Mouse (Mus musculus) skeletal muscle tissue, adult 2 months (tissue): ENCODE results near the gene Tmem201.

Experiments
- DNase-seq: peaks from one replicate; pipeline ENCODE4 v3.0.0-alpha.2; 2012; ENCODE audit warnings: low read depth, low spot score

The Tmem201 gene

DNA sequence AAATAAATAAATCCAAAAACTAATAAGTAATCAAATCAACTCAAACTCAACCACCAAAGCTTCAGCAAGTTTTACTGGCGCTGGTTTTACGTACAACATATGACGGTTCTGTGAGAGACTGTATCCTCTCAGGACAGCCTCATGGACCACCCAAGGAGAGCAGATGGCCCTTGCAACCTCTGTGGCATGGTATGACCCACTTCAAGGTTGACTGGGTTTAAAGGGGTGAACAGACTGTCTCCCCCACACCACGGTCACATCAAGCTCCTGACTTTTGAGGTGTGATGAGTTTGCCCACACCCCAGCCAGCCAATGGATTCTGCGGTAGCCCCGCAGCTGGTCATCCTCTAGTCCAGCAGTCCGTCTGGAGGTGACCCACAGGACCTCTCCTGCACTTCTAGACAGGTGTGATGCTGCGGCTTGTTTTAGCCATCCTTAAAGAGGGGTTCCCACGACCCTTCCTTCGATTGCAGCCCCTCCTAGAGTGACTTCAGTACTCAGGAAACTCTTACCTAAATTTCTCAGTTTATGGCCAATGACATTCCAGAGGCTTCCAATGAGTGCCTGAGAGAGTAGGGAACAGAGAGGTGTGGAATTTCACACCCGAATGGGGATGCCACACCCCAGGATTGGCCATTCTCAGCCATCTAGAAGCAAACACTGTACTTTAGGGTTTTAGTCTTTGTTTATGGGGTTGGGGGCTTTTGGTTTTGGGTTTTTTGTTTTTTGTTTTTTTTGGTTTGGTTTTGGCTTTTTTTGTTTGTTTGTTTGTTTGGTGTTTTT is 52.8 kb downstream of the Tmem201 start:
- no peak for DNase-seq

DNA sequence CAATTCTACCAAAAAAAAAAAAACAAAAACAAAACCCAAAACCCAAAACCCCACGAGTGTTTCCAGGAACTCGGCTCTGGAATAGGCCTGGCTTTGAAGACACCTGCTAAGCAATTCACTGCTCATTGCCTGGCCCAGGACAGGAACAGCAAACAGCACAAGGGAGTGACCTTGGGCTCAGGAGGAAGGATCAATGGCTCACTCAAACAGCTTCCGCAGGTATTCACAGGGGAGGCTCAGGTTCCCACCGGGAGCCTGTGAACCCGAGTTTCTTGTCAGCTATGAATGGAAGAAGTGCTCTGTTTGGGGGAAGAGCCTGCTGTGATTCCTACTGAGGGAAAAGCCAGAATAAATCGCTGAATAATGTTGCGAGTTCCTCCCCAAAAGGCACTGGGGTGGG is 54.0 kb downstream of the Tmem201 start:
- no peak for DNase-seq

DNA sequence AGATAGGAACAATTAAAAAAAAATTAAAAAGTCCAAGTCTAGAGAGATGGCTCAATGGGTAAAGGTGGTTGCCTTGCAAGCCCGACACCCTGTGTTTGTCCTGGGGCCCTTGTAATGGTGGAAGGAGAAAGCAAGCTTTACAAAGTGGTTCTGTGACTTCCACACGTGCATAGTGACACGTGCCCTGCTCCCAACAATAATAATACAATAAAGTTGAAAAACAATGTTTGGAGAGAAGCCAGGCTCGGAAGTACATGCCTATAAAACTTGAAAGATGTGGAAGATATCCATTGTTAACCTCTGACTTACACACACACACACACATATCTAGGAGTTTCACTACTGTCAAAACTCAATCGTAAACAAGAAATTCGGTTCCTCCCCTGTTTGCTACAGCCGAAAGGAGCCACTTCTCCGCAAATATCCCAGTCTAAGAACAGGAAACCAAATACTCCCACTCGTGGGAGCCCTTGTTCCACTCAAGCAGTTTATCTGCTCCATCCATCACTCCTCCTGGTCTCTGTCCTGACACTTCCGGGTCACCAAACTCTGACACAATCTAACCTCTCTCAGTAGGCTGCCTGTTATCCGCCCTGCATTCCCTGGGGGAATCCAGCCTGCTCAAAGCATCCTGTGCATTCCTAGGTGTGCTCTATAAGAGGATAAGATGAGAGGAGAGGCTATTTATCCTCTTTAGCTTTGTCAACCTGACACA is 58.6 kb downstream of the Tmem201 start:
- DNase-seq, result no peak

DNA sequence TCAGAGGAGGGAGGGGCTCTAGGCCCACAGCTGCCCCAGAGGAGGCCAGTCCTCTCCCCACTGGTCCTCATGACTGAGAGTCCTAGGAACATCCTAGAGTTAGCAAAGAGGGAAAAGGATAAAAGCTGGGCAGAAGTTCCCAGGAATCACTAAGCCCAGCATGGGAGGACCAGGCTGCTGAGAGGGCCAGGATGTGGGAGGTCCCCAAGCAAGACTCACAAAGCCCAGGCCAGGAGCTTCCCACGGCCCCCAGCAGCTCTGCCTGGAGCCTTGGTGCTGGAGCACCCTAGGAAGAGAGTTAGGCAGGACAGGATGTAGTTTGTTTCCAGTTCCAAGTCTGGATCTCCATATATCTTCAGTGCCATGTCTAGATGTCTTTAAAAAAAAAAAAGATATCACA is 59.8 kb downstream of the Tmem201 start:
- DNase-seq, result no peak

DNA sequence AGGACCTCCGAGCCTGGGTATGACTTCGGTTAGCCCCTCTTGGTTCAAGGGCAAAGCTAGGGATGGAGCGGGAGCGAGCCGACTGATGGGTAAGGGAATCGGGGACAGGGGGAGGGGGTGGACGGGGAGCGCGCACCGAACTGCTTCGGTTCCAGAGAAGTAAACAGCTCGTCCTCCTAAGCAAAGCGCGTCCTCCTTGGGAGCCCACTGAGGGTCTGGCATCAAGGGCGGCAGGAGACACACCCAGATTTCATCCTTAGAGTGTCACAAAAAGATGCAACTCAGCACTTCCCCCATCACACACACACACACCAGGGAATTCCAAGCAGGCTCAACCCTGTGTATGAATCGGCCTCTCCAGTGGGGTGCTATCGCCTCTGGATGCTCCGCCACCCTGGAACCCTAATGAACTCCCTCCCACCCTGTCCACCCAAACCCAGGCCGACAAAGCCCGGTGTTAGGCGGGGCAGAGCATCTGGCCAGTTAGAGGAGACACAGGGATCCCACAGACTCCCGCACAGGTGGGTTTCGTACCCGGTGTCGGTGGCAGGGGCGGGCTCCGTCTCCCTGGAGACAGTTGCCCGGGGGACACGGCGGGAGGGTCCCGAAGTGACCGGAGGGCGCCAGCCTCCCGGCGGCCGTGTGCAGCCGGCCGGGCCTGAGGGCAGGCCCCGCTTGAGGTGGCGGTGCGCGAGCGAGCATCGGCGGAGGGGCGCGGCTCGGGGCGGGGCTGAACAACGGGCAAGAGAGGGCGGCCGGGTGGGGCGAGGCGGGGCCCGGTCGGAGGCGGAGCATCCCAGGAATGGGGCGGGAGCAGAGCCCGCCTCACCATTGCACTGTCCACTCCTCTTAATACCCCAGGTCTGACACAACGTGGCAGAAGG is 62.2 kb downstream of the Tmem201 start:
- no peak for DNase-seq

DNA sequence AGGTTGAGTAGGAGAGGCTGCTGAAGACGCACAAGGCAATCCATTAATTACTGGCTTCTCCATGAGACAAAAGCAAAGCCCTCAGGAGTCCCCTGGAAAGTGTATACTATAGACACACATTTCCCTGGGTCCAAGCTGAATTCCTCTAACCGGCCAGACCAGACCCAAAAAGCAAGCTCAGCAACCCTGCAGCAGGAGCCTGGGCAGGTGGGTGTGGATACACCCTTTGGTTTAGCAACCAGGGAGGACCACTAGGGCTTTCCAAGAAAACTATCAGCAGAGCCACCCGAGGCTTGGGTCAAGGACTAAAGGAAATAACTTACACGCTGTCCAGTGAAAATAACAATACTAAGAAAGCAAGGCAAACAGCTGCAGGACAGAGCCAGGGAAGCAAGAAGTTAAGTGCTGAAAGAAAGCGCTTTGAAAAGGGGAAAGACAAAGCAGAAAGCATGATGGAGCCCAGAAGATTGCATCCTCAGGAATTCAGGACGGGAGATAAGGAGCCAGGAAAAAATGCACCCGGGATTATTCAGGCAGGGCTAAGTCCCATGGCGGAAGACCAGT is 62.9 kb downstream of the Tmem201 start:
- no peak for DNase-seq

DNA sequence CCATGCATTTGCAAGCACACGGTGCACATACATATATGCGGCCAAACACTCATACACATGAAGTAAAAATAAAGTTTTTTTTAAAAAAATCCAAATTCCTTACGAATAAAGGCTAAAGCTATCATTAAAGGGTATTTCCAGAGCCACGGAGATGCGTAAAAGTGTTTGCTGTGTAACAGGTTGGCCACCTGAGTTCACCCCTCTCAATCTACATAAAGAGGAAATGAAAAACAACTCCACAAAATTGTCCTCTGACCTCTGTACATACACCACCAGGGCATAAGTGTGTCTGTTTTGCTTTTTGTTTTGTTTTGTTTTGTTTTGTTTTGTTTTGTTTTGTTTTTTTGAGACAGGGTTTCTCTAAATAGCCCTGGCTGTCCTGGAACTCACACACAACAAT is 65.1 kb downstream of the Tmem201 start:
- no peak for DNase-seq

DNA sequence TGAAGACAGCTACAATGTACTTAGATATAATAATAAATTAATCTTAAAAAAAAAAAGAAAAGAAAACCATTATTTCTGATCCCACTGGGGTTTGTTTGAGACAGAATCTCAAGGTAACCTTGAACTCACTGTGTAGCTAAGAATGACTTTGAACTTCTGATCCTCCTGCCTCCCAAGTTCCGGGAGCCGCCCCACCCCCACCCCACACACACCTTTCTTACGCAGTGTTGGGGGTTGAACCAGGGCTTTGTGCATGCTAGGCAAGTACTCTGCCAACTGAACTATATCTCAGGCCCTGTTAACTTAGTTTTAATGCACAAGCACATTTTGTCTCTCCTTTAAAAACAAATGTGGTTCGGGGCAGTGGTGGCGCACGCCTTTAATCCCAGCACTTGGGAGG is 66.7 kb downstream of the Tmem201 start:
- DNase-seq, result no peak

DNA sequence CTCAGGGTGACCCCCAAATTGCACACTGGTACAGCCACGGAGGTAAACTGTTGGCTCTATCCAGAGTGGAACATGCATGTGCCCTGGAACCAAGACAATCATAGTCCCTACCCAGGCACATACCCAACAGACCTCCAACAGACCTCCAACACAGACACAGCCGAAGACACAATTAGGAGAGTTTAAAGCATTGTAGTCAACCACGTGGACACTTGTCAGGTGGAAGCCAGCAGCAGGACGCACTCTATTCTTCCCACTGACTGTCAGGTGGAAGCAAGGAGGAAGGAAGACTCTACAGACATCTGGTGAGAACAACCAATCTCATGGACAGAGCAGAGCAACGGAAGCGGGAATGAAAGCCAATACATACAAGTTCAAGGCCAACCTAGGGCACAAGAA is 72.2 kb downstream of the Tmem201 start:
- no peak for DNase-seq
